Mouse (Mus musculus): Measurements from ENCODE around the gene Arhgap8. TPM values are rescaled to one million over a fixed set of nuclear protein-coding genes. Genes with fewer than 3 reads are reported as not detected.

Gene Arhgap8
- polyA plus RNA-seq, 1 experiment from 2014 or later = 2.8 TPM

- no peak overlapping the region for H3K4me2 ChIP-seq (ENCODE audit: low read depth, low read length)
- no peaks in the 10 kb centered on the region for H3K9me3 ChIP-seq (replicated peaks; ENCODE audit: control insufficient read depth, low read length)
- ATAC-seq (replicated peaks; ENCODE audit: insufficient number of reproducible peaks, low FRiP score, low TSS enrichment, low read depth) (no peak), DNase-seq (ENCODE audit: low spot score) (no peak)
- no peaks in the 10 kb centered on the region for H3K36me3 ChIP-seq (replicated peaks; ENCODE audit: control insufficient read depth, insufficient read depth, low read depth, low read length)
- H3K9ac ChIP-seq (replicated peaks; ENCODE audit: low read length) = no peak overlapping the region
- WGBS = 51% methylated on average over 3 of the region's 3 CpGs
- H3K4me3 ChIP-seq (ENCODE audit: low read depth, low read length) = no peak overlapping the region
- peaks cover 4% of the 10 kb centered on the region; the same call in 1 of the 2 replicates for H3K4me1 ChIP-seq (ENCODE audit: control insufficient read depth, insufficient read depth, low read length)
- no peaks in the 10 kb centered on the region for H3K27me3 ChIP-seq (ENCODE audit: control insufficient read depth, insufficient read depth, low read length)
- no peak overlapping the region for H3K27ac ChIP-seq (replicated peaks; ENCODE audit: low read depth, low read length)
These were observed 34.4 kb upstream of the Arhgap8 start for GRCm38 (mm10) chr15:84685417-84685816.

GRCm38 (mm10) chr15:84687904-84688303, 31.9 kb upstream of the Arhgap8 start:
- Histone ChIP-seq H3K9me3 (replicated peaks; ENCODE audit: control insufficient read depth, low read length) (no peaks in the 10 kb centered on the region), H3K4me2 (ENCODE audit: low read depth, low read length) (no peak overlapping the region), H3K27ac (replicated peaks; ENCODE audit: low read depth, low read length) (no peak overlapping the region), H3K36me3 (replicated peaks; ENCODE audit: control insufficient read depth, insufficient read depth, low read depth, low read length) (no peaks in the 10 kb centered on the region), H3K4me1 (ENCODE audit: control insufficient read depth, insufficient read depth, low read length) (no peaks in the 10 kb centered on the region), H3K4me3 (ENCODE audit: low read depth, low read length) (no peak overlapping the region), H3K27me3 (ENCODE audit: control insufficient read depth, insufficient read depth, low read length) (no peaks in the 10 kb centered on the region), H3K9ac (replicated peaks; ENCODE audit: low read length) (no peak overlapping the region)
- DNase-seq (ENCODE audit: low spot score) (no peak), ATAC-seq (replicated peaks; ENCODE audit: insufficient number of reproducible peaks, low FRiP score, low TSS enrichment, low read depth) (no peak)
- WGBS = 74% methylated on average over 14 of the region's 14 CpGs

DNA sequence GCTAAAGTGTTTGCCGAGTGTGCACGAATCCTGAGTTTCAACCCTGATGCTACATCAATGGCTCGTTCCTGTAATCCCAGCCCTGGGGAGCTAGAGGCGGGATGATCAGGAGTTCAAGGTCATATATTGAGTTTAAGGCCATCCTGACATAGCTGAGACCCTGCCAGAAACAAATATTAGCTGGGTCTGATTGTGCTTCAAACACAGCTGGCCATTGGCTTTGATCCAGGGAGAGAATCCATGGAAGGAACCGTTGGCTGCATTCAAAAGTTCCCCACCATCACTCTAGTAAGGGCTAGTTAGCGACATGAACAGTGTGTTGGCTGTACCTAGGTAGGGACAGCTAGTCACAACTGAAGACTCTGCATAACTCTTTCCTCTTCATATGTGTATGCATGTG, 30.5 kb upstream of the Arhgap8 start:
- WGBS = 93% methylated on average over 6 of the region's 6 CpGs
- no peak overlapping the region for H3K4me2 ChIP-seq (ENCODE audit: low read depth, low read length)
- H3K27me3 ChIP-seq (ENCODE audit: control insufficient read depth, insufficient read depth, low read length) = no peaks in the 10 kb centered on the region
- no peaks in the 10 kb centered on the region for H3K4me1 ChIP-seq (ENCODE audit: control insufficient read depth, insufficient read depth, low read length)
- H3K36me3 ChIP-seq (replicated peaks; ENCODE audit: control insufficient read depth, insufficient read depth, low read depth, low read length) = no peaks in the 10 kb centered on the region
- ATAC-seq (replicated peaks; ENCODE audit: insufficient number of reproducible peaks, low FRiP score, low TSS enrichment, low read depth) (no peak), DNase-seq (ENCODE audit: low spot score) (no peak)
- H3K4me3 ChIP-seq (ENCODE audit: low read depth, low read length) = no peak overlapping the region
- no peak overlapping the region for H3K27ac ChIP-seq (replicated peaks; ENCODE audit: low read depth, low read length)
- H3K9me3 ChIP-seq (replicated peaks; ENCODE audit: control insufficient read depth, low read length) = no peaks in the 10 kb centered on the region
- no peak overlapping the region for H3K9ac ChIP-seq (replicated peaks; ENCODE audit: low read length)

DNA sequence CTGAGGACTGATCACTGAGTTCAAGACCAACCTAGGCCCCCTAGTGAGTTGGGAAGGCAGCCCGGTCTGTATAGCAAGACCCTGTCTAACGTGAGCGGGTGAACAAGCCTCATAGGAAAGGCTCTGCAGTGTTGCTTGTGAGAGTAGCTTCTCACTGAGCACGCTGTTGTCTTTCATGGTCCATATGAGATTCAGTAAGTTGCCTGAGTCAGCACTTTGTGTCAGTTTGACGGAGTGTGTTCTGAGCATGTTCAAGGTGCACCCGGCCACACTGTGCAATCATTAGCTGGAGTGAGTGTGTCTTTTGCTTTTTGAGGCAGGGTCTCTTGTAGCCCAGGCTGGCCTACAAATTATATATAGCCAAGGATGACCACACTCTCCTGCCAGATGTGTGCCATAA, 28.3 kb upstream of the Arhgap8 start:
- ATAC-seq (replicated peaks; ENCODE audit: insufficient number of reproducible peaks, low FRiP score, low TSS enrichment, low read depth) (no peak), DNase-seq (ENCODE audit: low spot score) (no peak)
- Histone ChIP-seq H3K27ac (replicated peaks; ENCODE audit: low read depth, low read length) (no peak overlapping the region), H3K27me3 (ENCODE audit: control insufficient read depth, insufficient read depth, low read length) (no peaks in the 10 kb centered on the region), H3K4me1 (ENCODE audit: control insufficient read depth, insufficient read depth, low read length) (no peaks in the 10 kb centered on the region; the same call in 1 of the 2 replicates), H3K36me3 (replicated peaks; ENCODE audit: control insufficient read depth, insufficient read depth, low read depth, low read length) (no peaks in the 10 kb centered on the region), H3K9me3 (replicated peaks; ENCODE audit: control insufficient read depth, low read length) (no peaks in the 10 kb centered on the region), H3K9ac (replicated peaks; ENCODE audit: low read length) (no peak overlapping the region), H3K4me3 (ENCODE audit: low read depth, low read length) (no peak overlapping the region), H3K4me2 (ENCODE audit: low read depth, low read length) (no peak overlapping the region)
- 93% methylated on average over 6 of the region's 6 CpGs for WGBS

GRCm38 (mm10) chr15:84692645-84693044, 27.2 kb upstream of the Arhgap8 start:
- Histone ChIP-seq H3K36me3 (replicated peaks; ENCODE audit: control insufficient read depth, insufficient read depth, low read depth, low read length) (no peaks in the 10 kb centered on the region), H3K4me2 (ENCODE audit: low read depth, low read length) (no peak overlapping the region), H3K9ac (replicated peaks; ENCODE audit: low read length) (no peak overlapping the region), H3K4me1 (ENCODE audit: control insufficient read depth, insufficient read depth, low read length) (no peaks in the 10 kb centered on the region; the same call in 1 of the 2 replicates), H3K27ac (replicated peaks; ENCODE audit: low read depth, low read length) (no peak overlapping the region), H3K9me3 (replicated peaks; ENCODE audit: control insufficient read depth, low read length) (no peaks in the 10 kb centered on the region), H3K4me3 (ENCODE audit: low read depth, low read length) (no peak overlapping the region), H3K27me3 (ENCODE audit: control insufficient read depth, insufficient read depth, low read length) (no peaks in the 10 kb centered on the region)
- WGBS = 87% methylated on average over 7 of the region's 7 CpGs
- DNase-seq (ENCODE audit: low spot score) (no peak), ATAC-seq (replicated peaks; ENCODE audit: insufficient number of reproducible peaks, low FRiP score, low TSS enrichment, low read depth) (no peak)

- ATAC-seq (replicated peaks; ENCODE audit: insufficient number of reproducible peaks, low FRiP score, low TSS enrichment, low read depth) = no peak
- Histone ChIP-seq H3K4me1 (ENCODE audit: control insufficient read depth, insufficient read depth, low read length) (no peaks in the 10 kb centered on the region; the same call in none of the 2 replicates), H3K9me3 (replicated peaks; ENCODE audit: control insufficient read depth, low read length) (no peaks in the 10 kb centered on the region), H3K9ac (replicated peaks; ENCODE audit: low read length) (no peak overlapping the region), H3K27ac (replicated peaks; ENCODE audit: low read depth, low read length) (no peak overlapping the region), H3K27me3 (ENCODE audit: control insufficient read depth, insufficient read depth, low read length) (no peaks in the 10 kb centered on the region), H3K4me3 (ENCODE audit: low read depth, low read length) (no peak overlapping the region), H3K36me3 (replicated peaks; ENCODE audit: control insufficient read depth, insufficient read depth, low read depth, low read length) (no peaks in the 10 kb centered on the region), H3K4me2 (ENCODE audit: low read depth, low read length) (no peak overlapping the region; the same call in 1 of the 2 replicates)
- WGBS = 63% methylated on average over 4 of the region's 4 CpGs
- no peak for DNase-seq (ENCODE audit: low spot score)
These were observed 23.8 kb upstream of the Arhgap8 start for GRCm38 (mm10) chr15:84696021-84696420.

- Histone ChIP-seq H3K9ac (replicated peaks; ENCODE audit: low read length) (0 out of 2 replicates have a peak overlapping the region, but pooled peaks have one; percentile 13), H3K4me2 (ENCODE audit: low read depth, low read length) (no peak overlapping the region), H3K36me3 (replicated peaks; ENCODE audit: control insufficient read depth, insufficient read depth, low read depth, low read length) (no peaks in the 10 kb centered on the region), H3K9me3 (replicated peaks; ENCODE audit: control insufficient read depth, low read length) (no peaks in the 10 kb centered on the region), H3K4me3 (ENCODE audit: low read depth, low read length) (no peak overlapping the region), H3K27me3 (ENCODE audit: control insufficient read depth, insufficient read depth, low read length) (no peaks in the 10 kb centered on the region), H3K4me1 (ENCODE audit: control insufficient read depth, insufficient read depth, low read length) (no peaks in the 10 kb centered on the region; the same call in none of the 2 replicates), H3K27ac (replicated peaks; ENCODE audit: low read depth, low read length) (0 out of 2 replicates have a peak overlapping the region, but pooled peaks have one; percentile 13)
- ATAC-seq (replicated peaks; ENCODE audit: insufficient number of reproducible peaks, low FRiP score, low TSS enrichment, low read depth) (no peak), DNase-seq (ENCODE audit: low spot score) (no peak)
- WGBS = 47% methylated on average over 11 of the region's 11 CpGs
These were observed 22.2 kb upstream of the Arhgap8 start for GRCm38 (mm10) chr15:84697611-84698011.

GRCm38 (mm10) chr15:84698189-84698588, 21.7 kb upstream of the Arhgap8 start:
- Histone ChIP-seq H3K4me2 (ENCODE audit: low read depth, low read length) (no peak overlapping the region), H3K9me3 (replicated peaks; ENCODE audit: control insufficient read depth, low read length) (no peaks in the 10 kb centered on the region), H3K9ac (replicated peaks; ENCODE audit: low read length) (no peak overlapping the region), H3K27me3 (ENCODE audit: control insufficient read depth, insufficient read depth, low read length) (no peaks in the 10 kb centered on the region), H3K4me3 (ENCODE audit: low read depth, low read length) (no peak overlapping the region), H3K27ac (replicated peaks; ENCODE audit: low read depth, low read length) (0 out of 2 replicates have a peak overlapping the region, but pooled peaks have one; percentile 13), H3K36me3 (replicated peaks; ENCODE audit: control insufficient read depth, insufficient read depth, low read depth, low read length) (no peaks in the 10 kb centered on the region), H3K4me1 (ENCODE audit: control insufficient read depth, insufficient read depth, low read length) (no peaks in the 10 kb centered on the region; the same call in none of the 2 replicates)
- no peak for DNase-seq (ENCODE audit: low spot score)
- no peak for ATAC-seq (replicated peaks; ENCODE audit: insufficient number of reproducible peaks, low FRiP score, low TSS enrichment, low read depth)
- 59% methylated on average over 2 of the region's 2 CpGs for WGBS
